ENCODE assay signal across 23 mouse cellular contexts in genomic region chr6:17718978-17719377, GRCm38 (mm10).
"Had no signal": no experiment of that assay in that cellular context is flagged by ENCODE, and none has a peak within 500 bp of the region (broad histone marks: within the 10 kb centered on the region; RNA-seq: fewer than 3 reads in every experiment).

No protein-coding gene starts in this region.

- H3K4me3 ChIP-seq: gastrocnemius, adult 2 months; heart, embryonic 10.5 days; heart, embryonic 12.5 days; hindbrain, embryonic 13.5 days; hindbrain, embryonic 15.5 days; kidney, embryonic 15.5 days; limb, embryonic 13.5 days; limb, embryonic 15.5 days; liver, embryonic 12.5 days had no signal

- H3K27me3 ChIP-seq: heart, embryonic 12.5 days; hindbrain, embryonic 13.5 days; hindbrain, embryonic 15.5 days; kidney, embryonic 15.5 days; limb, embryonic 13.5 days; limb, embryonic 15.5 days; liver, embryonic 12.5 days had no signal

- ATAC-seq: hindbrain, postnatal 0 days; liver, embryonic 12.5 days had no signal

- H3K27ac ChIP-seq: gastrocnemius, adult 2 months; heart, embryonic 10.5 days; hindbrain, embryonic 13.5 days; hindbrain, embryonic 15.5 days; hindbrain, postnatal 0 days; kidney, embryonic 15.5 days; kidney, postnatal 0 days; limb, embryonic 13.5 days; limb, embryonic 15.5 days; liver, embryonic 12.5 days had no signal

- DNase-seq: gastrocnemius, adult 2 months; gastrocnemius, postnatal 10 days; gastrocnemius, postnatal 36 days; heart, adult 18-20 months; heart, postnatal 10 days; kidney, adult 11 months; kidney, adult 2 months; kidney, adult 9 months; kidney, postnatal 14 days; kidney, postnatal 36 days; layer of hippocampus, adult 9-11 months; layer of hippocampus, postnatal 36 days; left cerebral cortex, postnatal 4 days had no signal

- H3K36me3 ChIP-seq: heart, embryonic 10.5 days; heart, embryonic 12.5 days; hindbrain, embryonic 13.5 days; hindbrain, embryonic 15.5 days; kidney, embryonic 15.5 days; limb, embryonic 15.5 days; liver, embryonic 12.5 days had no signal

- H3K9ac ChIP-seq: heart, embryonic 12.5 days; hindbrain, embryonic 13.5 days; hindbrain, embryonic 15.5 days; kidney, embryonic 15.5 days; limb, embryonic 13.5 days; limb, embryonic 15.5 days; liver, embryonic 12.5 days had no signal

- H3K4me1 ChIP-seq: hindbrain, embryonic 13.5 days; hindbrain, embryonic 15.5 days; limb, embryonic 15.5 days had no signal

- H3K4me2 ChIP-seq: heart, embryonic 12.5 days; hindbrain, embryonic 13.5 days; hindbrain, embryonic 15.5 days; kidney, embryonic 15.5 days; limb, embryonic 13.5 days; limb, embryonic 15.5 days; liver, embryonic 12.5 days had no signal

- H3K9me3 ChIP-seq: heart, embryonic 10.5 days; heart, embryonic 12.5 days; hindbrain, embryonic 15.5 days; kidney, embryonic 15.5 days; limb, embryonic 13.5 days; limb, embryonic 15.5 days; liver, embryonic 12.5 days had no signal
